Mouse (Mus musculus): Measurements from ENCODE around the gene Socs3.

DNA sequence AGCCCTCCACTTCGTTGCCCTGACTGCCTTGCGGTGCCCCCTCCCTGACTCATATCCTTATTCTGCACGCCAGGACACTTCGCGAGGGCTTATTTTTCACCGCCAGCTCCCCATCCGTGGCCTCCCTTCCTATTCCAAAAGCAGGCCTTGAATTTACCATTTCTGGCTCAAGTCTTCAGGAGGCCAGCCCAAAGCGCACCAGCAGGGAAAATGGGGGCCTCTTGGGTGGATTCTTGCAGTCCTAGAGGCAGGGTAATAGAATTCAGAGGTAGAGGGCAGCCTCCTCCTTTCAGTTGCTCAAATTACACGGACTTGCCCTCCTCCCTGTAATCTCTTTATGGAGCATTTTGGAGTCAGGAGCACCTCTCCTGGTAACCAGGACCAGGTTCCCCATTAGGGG, 6.0 kb downstream of the Socs3 start:
- TF ChIP-seq CTCF (IDR thresholded peaks at IDR 0.05; ENCODE audit: low read depth) (0 out of 2 replicates have a peak, but pooled peaks have one; percentile 32), EP300 (optimal IDR thresholded peaks at IDR 0.05) (no peak)
